Mouse (Mus musculus) embryonic fibroblast, embryonic 13.5 days (primary cell): Measurements from ENCODE around the gene Rtn4rl2. TPM values are rescaled to one million over a fixed set of nuclear protein-coding genes. Genes with fewer than 3 reads are reported as not detected.

Experiments
- H3K27ac ChIP-seq: 2 replicates; pipeline ENCODE4 v1.5.1; 2012; ENCODE audit warnings: low read length, control low read depth, inconsistent platforms; ENCODE audit not compliant: insufficient read depth
- H3K4me1 ChIP-seq: 2 replicates; pipeline ENCODE4 v1.6.1; 2011; ENCODE audit warnings: low read length; ENCODE audit not compliant: control insufficient read depth, insufficient read depth
- H3K4me3 ChIP-seq: 2 replicates; pipeline ENCODE4 v1.5.1; 2011; ENCODE audit warnings: mild to moderate bottlenecking, control low read depth, low read length; ENCODE audit not compliant: insufficient read depth
- CTCF ChIP-seq: IDR thresholded peaks from 2 replicates; pipeline ENCODE4 v1.5.1; 2011; ENCODE audit warnings: mild to moderate bottlenecking, control low read depth, low read length, moderate library complexity, borderline replicate concordance; ENCODE audit not compliant: insufficient read depth
- POLR2A ChIP-seq: IDR thresholded peaks from 2 replicates; pipeline ENCODE4 v1.6.1; 2011; ENCODE audit warnings: low read depth, mild to moderate bottlenecking, control low read depth, low read length, moderate library complexity
- polyA plus RNA-seq: library from polyadenylated mRNA; stranded (reverse); fragments of >200 nt; gene quantifications from 2 replicates; pipeline ENCODE4 v1.2.4, GENCODE M21; 2011; ENCODE audit warnings: low read depth; ENCODE audit not compliant: missing spikeins, insufficient read length

The Rtn4rl2 gene
- polyA plus RNA-seq: 1.2 and 1.3 TPM in 2 replicates

DNA sequence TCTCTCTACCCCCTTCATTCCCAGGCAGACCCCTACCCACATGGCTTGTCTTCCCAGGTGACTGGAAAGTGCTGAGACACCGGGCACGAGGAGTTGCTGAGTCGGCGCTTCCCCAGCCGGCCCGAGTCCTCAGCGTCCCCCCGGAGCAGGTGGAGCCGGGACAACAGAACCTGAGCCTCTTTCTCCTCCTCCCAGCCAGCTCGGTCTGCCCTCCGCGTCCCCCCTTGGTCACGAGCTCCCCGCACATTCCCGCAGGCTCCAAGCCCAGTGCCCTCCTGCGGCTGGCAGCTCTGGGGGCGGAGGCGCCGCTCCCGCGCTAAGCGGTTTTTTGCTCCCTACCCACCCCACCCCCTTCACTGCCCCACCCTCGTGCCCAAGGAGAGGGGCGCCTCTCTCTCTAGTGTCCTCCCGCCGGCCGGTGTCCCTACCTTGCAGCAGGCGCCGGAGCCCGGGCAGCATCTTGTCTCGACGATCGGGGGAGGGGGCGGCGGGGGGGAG, at the start of gene Rtn4rl2:
TSS of gene Rtn4rl2 (minus strand) at position 477 of the 498 bp plus-strand sequence.
- TF ChIP-seq CTCF (no peak), POLR2A (no peak)
- Histone ChIP-seq H3K4me1 (no peaks in the 10 kb centered on the region), H3K4me3 (peak within 1 kb of the TSS; percentile 31), H3K27ac (no peak within 1 kb of the TSS)

DNA sequence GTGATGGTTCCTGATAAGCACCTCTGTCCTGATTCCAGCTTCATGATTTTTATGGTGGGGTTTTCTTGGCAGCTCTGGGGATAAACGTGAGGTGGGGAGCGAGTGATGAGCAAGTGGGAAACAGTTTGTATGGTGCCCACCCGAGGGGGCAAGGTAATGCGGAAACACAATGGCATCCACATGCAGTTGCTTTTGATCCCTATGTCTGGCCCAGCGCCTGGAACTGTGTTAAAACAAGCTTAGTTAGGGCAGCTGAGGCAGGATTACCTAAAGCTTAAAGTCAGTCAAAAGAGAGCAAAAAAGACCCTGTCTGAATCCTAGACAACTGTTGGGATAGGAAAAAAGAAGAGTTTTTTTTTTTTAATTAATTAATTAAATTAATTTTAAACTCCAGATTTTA, 48.6 kb upstream of the Rtn4rl2 start:
- no peak for TF ChIP-seq CTCF
- TF ChIP-seq POLR2A: no peak
- H3K27ac ChIP-seq: no peak overlapping the region

DNA sequence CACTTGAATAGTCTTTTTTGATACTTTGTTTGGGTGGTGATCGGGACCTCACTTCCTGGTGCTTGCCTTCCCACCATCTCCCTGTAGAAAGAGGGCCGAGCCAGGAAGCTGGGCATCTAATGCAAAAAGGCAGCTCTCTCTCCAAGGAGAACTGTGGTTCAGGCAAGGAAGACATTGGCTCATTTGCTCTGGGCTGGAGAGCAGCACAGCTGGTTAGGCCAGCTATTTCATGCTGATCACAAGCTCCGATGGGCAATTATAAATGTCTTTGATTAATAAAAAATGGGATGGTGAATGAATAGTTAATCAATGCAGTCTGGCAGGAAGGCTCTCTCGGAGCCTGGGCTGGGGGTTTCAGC, 48.1 kb upstream of the Rtn4rl2 start:
- Histone ChIP-seq H3K4me3 (no peak overlapping the region), H3K4me1 (no peaks in the 10 kb centered on the region), H3K27ac (no peak overlapping the region)
- no peak for TF ChIP-seq POLR2A
- no peak for TF ChIP-seq CTCF

More for the DNA sequence above, 48.6 kb upstream of the Rtn4rl2 start:
- H3K4me3 ChIP-seq: no peak overlapping the region
- H3K4me1 ChIP-seq: no peaks in the 10 kb centered on the region

DNA sequence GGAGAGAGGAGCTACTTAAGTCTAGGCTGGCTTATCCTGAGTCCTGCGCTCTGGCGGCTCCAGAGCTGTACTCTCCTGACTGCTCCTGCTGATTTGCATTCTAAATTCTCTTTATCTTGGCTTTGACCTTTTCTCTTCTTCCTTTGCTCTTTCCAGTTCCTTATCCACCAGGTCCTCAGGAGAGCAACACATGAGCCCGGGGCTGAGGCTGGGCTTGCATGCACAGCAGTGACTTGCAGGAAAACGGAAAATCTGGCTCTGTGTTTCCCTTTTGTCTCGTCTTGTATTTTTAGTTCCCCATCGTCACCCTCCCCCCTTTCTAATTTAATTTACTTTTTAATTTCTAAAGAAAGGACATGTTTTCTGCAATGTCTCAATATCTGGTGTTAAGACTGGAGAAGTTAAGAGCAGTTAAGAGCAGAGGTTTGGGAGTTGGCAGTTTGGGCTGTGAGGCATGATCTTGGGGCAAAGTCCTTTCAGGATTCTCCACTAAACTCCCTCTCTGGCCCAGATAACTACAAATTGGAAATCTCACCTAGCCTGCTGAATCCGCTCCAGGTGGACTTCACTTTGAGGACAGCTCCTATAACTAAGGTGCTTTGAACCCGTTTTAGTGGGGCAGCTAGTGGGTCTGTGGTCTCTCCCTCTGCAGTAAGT, 47.6 kb upstream of the Rtn4rl2 start:
- H3K4me3 ChIP-seq: no peak overlapping the region
- no peaks in the 10 kb centered on the region for H3K4me1 ChIP-seq
- no peak overlapping the region for H3K27ac ChIP-seq
- TF ChIP-seq CTCF (no peak), POLR2A (no peak)

DNA sequence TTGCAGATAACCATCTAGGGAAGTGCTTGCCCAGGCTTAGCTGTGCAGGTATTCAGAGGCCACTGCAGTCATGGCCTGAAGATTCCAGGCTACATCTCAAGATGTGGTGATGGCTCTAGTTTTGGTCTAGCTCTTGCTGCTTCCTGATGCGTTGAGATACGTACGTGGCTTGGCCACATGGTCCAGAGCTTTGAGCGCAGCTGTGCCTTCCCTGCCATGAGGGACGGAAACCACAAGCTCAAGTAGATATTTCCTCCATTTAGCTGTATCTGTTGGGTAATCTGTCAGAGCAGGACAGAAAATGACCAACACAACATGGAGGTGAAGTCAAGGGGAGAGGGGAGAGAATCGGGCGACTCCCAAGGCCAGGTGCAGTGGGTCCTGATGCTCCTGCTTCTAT, 43.7 kb upstream of the Rtn4rl2 start:
- no peaks in the 10 kb centered on the region for H3K4me1 ChIP-seq
- H3K27ac ChIP-seq: no peak overlapping the region
- TF ChIP-seq CTCF (no peak), POLR2A (no peak)
- no peak overlapping the region for H3K4me3 ChIP-seq

DNA sequence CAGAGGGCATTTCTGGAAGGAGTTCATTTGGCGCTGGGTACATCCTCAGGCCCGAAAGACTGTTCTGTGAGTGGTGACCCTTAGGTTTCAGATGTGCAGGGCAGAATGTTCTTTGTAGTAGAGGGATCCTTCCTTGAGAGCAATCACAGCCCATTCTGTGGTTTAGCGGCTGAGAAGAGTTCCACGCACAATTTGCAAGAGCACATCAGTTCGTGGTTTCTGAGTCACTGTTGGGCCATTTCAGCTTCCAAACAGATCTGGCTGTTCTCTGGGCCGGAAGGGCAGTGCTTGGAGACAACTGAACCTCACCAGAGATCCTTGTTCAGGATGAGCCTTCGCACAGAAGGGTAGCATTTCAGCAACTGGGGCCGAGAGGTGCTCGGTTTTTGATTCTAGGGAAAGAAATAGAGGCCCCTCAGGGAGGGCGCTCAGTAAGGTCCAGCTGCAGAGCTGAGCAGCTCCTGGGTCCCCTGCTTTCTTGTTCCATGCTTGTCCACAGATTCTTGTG, 33.1 kb upstream of the Rtn4rl2 start:
- TF ChIP-seq CTCF: no peak
- no peak for TF ChIP-seq POLR2A
- no peaks in the 10 kb centered on the region for H3K4me1 ChIP-seq
- no peak overlapping the region for H3K4me3 ChIP-seq
- H3K27ac ChIP-seq: no peak overlapping the region

DNA sequence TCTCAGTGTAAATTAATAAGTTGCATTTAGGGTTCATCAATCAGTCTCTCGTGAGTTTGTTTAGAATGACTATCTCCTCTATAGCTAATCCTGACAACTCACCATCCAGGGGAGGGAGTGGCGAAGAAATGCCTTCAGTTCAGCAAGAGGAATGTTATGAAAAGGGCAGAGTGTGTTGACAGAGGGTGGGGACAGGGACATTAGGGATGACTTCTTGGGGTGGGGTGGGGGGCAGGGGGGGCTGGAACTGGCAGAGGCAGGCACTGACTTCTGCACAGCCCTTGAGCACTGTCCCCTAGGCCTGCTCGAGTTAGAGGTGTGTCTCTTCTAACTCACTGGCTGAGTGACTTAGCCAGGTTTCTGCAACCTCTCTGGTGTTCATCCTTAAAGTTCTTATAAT, 31.7 kb upstream of the Rtn4rl2 start:
- no peak for TF ChIP-seq POLR2A
- no peak for TF ChIP-seq CTCF
- no peak overlapping the region for H3K27ac ChIP-seq
- H3K4me1 ChIP-seq: no peaks in the 10 kb centered on the region
- no peak overlapping the region for H3K4me3 ChIP-seq

DNA sequence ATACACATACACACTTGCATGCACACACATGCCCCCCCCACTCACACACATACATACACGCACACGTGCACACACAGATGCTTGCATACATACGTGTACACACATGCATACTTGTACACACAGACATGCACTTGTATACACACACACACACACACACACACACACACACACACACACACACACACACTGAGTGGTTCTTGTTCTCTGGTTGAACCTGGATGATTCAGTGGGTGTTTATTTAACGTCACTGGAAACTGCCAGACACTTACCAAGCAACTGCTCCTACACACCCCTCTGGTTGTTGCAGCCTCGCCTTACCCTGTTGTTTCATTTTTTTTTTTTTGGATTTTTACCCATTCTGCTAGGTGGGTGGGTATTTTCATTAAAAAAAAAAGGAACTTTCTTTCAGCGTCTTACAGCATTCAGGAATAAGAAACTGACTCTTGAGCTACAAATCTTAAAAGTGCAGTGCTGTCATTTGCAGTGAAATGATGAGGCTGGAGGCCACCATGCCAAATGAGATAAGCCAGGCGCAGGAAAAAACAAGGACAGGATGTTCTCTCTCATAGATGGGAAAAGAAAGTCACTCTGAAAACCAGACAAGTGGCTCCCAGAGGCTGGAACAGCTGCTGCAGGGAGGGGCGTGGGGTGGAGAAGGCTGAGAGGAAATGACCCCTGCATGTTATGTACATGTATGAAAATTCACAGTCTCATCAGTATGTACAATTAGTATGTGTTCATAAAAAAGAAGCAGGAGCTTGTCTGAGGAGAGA, 30.2 kb upstream of the Rtn4rl2 start:
- H3K4me3 ChIP-seq: no peak overlapping the region
- no peak overlapping the region for H3K27ac ChIP-seq
- TF ChIP-seq CTCF: no peak
- TF ChIP-seq POLR2A: no peak
- no peaks in the 10 kb centered on the region for H3K4me1 ChIP-seq

DNA sequence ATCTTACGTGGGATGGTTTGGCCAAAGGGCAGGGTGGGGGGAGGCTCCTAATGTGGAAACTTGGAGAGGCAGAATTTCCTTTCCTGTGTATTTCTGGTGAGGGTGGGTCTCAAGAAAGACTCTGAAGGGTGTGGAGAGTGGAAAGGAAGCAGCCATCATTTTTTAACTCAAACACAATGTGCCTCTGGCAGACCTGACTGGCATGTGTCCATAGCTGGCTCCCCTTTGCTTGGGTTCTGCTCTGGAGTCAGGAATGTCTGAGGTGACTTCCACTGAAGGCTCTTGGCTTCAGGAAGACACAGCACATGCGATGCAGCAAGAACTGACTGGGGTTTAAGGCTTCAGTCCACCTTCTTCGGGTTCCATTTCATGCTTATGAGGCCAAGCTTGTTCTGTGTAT, 28.8 kb upstream of the Rtn4rl2 start:
- no peaks in the 10 kb centered on the region for H3K4me1 ChIP-seq
- no peak overlapping the region for H3K27ac ChIP-seq
- H3K4me3 ChIP-seq: no peak overlapping the region
- no peak for TF ChIP-seq CTCF
- no peak for TF ChIP-seq POLR2A

DNA sequence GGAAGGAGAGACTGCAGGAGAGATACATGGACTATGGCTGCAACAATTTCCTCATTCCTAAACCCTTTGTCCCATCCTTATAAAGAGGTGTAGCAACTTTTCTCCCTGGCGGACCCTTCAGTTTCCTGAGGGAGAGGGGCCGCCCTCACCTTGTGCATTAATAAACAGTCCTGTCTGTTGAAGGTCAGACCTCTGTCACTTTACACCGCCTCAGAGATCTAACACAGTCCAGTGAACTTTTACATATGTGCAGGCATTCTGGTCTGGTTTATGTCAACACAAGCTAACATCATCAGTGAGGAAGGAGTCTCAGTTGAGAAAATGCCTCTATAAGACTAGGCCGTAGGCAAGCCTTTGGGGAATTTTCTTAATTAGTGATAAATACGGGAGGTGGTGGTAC, 27.4 kb upstream of the Rtn4rl2 start:
- no peak for TF ChIP-seq POLR2A
- TF ChIP-seq CTCF: no peak
- no peaks in the 10 kb centered on the region for H3K4me1 ChIP-seq
- H3K27ac ChIP-seq: no peak overlapping the region
- H3K4me3 ChIP-seq: no peak overlapping the region
